Mouse (Mus musculus) liver, embryonic 14.5 days (tissue): ENCODE data around the gene Ciita.

Source experiments
- CTCF ChIP-seq: IDR thresholded peaks from 2 replicates; pipeline ENCODE4 v1.5.1; 2016; ENCODE audit warnings: antibody characterized with exemption, low read depth, control low read depth
- EP300 ChIP-seq: IDR thresholded peaks from 2 replicates; pipeline ENCODE4 v1.6.1; 2016; ENCODE audit warnings: antibody characterized with exemption, low read depth

- no peak for TF ChIP-seq CTCF
- no peak for TF ChIP-seq EP300
These were observed 18.7 kb upstream of the Ciita start for GRCm38 (mm10) chr16:10461178-10461577.
